Mouse (Mus musculus): ENCODE measurements around the gene Mbtd1. TPM values are rescaled to one million over a fixed set of nuclear protein-coding genes. Genes with fewer than 3 reads are reported as not detected.

Mbtd1 gene
- total and polyA plus RNA-seq, 3 experiments: 19.9 to 46.5 (median 21.5) TPM

DNA sequence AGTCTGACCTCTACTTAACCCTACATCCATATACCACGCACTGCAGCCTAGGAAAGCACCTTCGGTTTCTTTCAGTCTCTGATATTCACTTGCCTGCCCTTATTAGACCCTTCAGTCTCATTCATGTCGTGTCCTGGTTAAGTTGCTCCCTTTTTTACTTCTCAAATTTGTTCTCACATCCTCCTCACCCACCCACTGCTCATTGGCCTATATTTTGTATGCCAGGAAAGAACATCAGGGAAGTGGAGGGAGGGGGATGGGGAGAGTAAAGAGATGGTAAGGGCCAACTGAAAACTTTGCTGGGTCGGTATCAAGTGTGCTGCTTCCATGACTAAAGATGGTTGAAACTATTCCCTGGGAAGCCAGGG is 1.4 kb downstream of the Mbtd1 start:
- in situ Hi-C loops (cut with MboI; ENCODE audit: low pct_ligation_motif_present, low pct_unique_long_range_greater_than_20kb, low sequenced_read_pairs): no loop called here
- DNase-seq (ENCODE audit: extremely low read depth): peak; percentile 76

GRCm38 (mm10) chr11:93897732-93898131 is 12.1 kb downstream of the Mbtd1 start:
- TF ChIP-seq SMC3 (IDR thresholded peaks at IDR 0.05; ENCODE audit: low read depth, low read length) (no peak), EP300 (IDR thresholded peaks at IDR 0.05; ENCODE audit: low read length) (no peak), MYC (IDR thresholded peaks at IDR 0.05; ENCODE audit: low read depth, low read length) (0 out of 2 replicates have a peak, but pooled peaks have one; percentile 22), POLR2AphosphoS2 (IDR thresholded peaks at IDR 0.05; ENCODE audit: low read depth, low read length) (no peak), IRF4 (IDR thresholded peaks at IDR 0.05; ENCODE audit: low read depth, low read length) (peak; percentile 39; the same call in 1 of the 2 replicates), KAT2A (IDR thresholded peaks at IDR 0.05; ENCODE audit: insufficient replicate concordance, low read length) (no peak), TCF12 (IDR thresholded peaks at IDR 0.05; ENCODE audit: low read depth, low read length) (peak; percentile 55; the same call in 1 of the 2 replicates), RCOR1 (conservative IDR thresholded peaks at IDR 0.05; ENCODE audit: low read depth, low read length) (no peak), GABPA (IDR thresholded peaks at IDR 0.05; ENCODE audit: insufficient replicate concordance, low read depth, low read length) (no peak), UBTF (IDR thresholded peaks at IDR 0.05; ENCODE audit: low read depth, low read length) (no peak), SIN3A (IDR thresholded peaks at IDR 0.05; ENCODE audit: low read length) (no peak), POLR2A (IDR thresholded peaks at IDR 0.05; ENCODE audit: low read depth, low read length) (no peak), NELFE (IDR thresholded peaks at IDR 0.05; ENCODE audit: low read depth, low read length) (no peak), BHLHE40 (IDR thresholded peaks at IDR 0.05; ENCODE audit: low read depth, low read length) (peak; percentile 83)
- DNase-seq (ENCODE audit: extremely low read depth): peak; percentile 57
- H3K9me3 ChIP-seq (replicated peaks; ENCODE audit: low read length): no peaks in the 10 kb centered on the region
- no peak overlapping the region for H3K4me3 ChIP-seq (replicated peaks in 1 of 3; ENCODE audit: low read depth in 2 of 3, low read length in 2 of 3, poor library complexity in 1 of 3)
- in situ Hi-C loops (cut with MboI; ENCODE audit: low pct_ligation_motif_present, low pct_unique_long_range_greater_than_20kb, low sequenced_read_pairs) (no loop called here), dilution Hi-C loops (cut with MboI; ENCODE audit: extremely low pct_ligation_motif_present, extremely low pct_unique_long_range_greater_than_20kb, low sequenced_read_pairs) (no loop called here)
- H3K4me1 ChIP-seq (ENCODE audit: control insufficient read depth in 1 of 2, insufficient read depth in 2 of 2): peaks cover 13 to 91% of the 10 kb centered on the region in 2 experiments
- H3K4me2 ChIP-seq (ENCODE audit: insufficient read depth, low read depth, poor library complexity, severe bottlenecking): 0 out of 2 replicates have a peak overlapping the region, but pooled peaks have one; percentile 4
- H3K9ac ChIP-seq (ENCODE audit: insufficient read depth, low read depth): no peak overlapping the region
- H3K36me3 ChIP-seq (replicated peaks in 1 of 2; ENCODE audit: control insufficient read depth in 1 of 2, insufficient read depth in 1 of 2, low read length in 1 of 2): peaks cover 11 to 60% of the 10 kb centered on the region in 2 experiments
- no peak overlapping the region for H3K27ac ChIP-seq (ENCODE audit: insufficient read depth, low read depth)
- H3K79me2 ChIP-seq (replicated peaks; ENCODE audit: control insufficient read depth, extremely low read depth, insufficient read depth, poor library complexity, severe bottlenecking): peaks cover 30% of the 10 kb centered on the region
- no peaks in the 10 kb centered on the region for H3K27me3 ChIP-seq (replicated peaks)

More for the DNA sequence above, 1.4 kb downstream of the Mbtd1 start:
- Histone ChIP-seq H3K4me2 (ENCODE audit: insufficient read depth, low read depth, poor library complexity, severe bottlenecking) (peak overlapping the region; percentile 93), H3K27me3 (replicated peaks) (no peaks in the 10 kb centered on the region), H3K9me3 (replicated peaks; ENCODE audit: low read length) (no peaks in the 10 kb centered on the region), H3K4me1 (ENCODE audit: control insufficient read depth in 1 of 2, insufficient read depth in 2 of 2) (peaks cover 8 to 59% of the 10 kb centered on the region in 2 experiments), H3K36me3 (replicated peaks in 1 of 2; ENCODE audit: control insufficient read depth in 1 of 2, insufficient read depth in 1 of 2, low read length in 1 of 2) (peaks cover 9 to 50% of the 10 kb centered on the region in 2 experiments), H3K9ac (ENCODE audit: insufficient read depth, low read depth) (peak overlapping the region; percentile 89), H3K27ac (ENCODE audit: insufficient read depth, low read depth) (peak overlapping the region; percentile 64), H3K79me2 (replicated peaks; ENCODE audit: control insufficient read depth, extremely low read depth, insufficient read depth, poor library complexity, severe bottlenecking) (peaks cover 67% of the 10 kb centered on the region), H3K4me3 (replicated peaks in 1 of 3; ENCODE audit: low read depth in 2 of 3, low read length in 2 of 3, poor library complexity in 1 of 3) (peak overlapping the region; percentile 84 to 95 (median 89))
- dilution Hi-C loops (cut with MboI; ENCODE audit: extremely low pct_ligation_motif_present, extremely low pct_unique_long_range_greater_than_20kb, low sequenced_read_pairs): no loop called here
- 0 out of 2 replicates have a peak, but pooled peaks have one; percentile 4 for TF ChIP-seq MYC (IDR thresholded peaks at IDR 0.05; ENCODE audit: low read depth, low read length)
- TF ChIP-seq ETS1 (conservative IDR thresholded peaks at IDR 0.05; ENCODE audit: low read depth, low read length): peak; percentile 61
- peak; percentile 64 for TF ChIP-seq ELF1 (IDR thresholded peaks at IDR 0.05; ENCODE audit: low read depth, low read length)
- peak; percentile 18; the same call in 1 of the 2 replicates for TF ChIP-seq SIN3A (IDR thresholded peaks at IDR 0.05; ENCODE audit: low read length)
- no peak; the same call in 1 of the 2 replicates for TF ChIP-seq ZMIZ1 (IDR thresholded peaks at IDR 0.05; ENCODE audit: low read depth, low read length)
- TF ChIP-seq JUND (conservative IDR thresholded peaks at IDR 0.05; ENCODE audit: low read depth, low read length): 0 out of 2 replicates have a peak, but pooled peaks have one; percentile 15
- 0 out of 2 replicates have a peak, but pooled peaks have one; percentile 28 for TF ChIP-seq NELFE (IDR thresholded peaks at IDR 0.05; ENCODE audit: low read depth, low read length)
- TF ChIP-seq TBP (conservative IDR thresholded peaks at IDR 0.05; ENCODE audit: low read depth, low read length): no peak
- TF ChIP-seq TCF12 (IDR thresholded peaks at IDR 0.05; ENCODE audit: low read depth, low read length): peak; percentile 43; the same call in 1 of the 2 replicates
- TF ChIP-seq IRF4 (IDR thresholded peaks at IDR 0.05; ENCODE audit: low read depth, low read length): peak; percentile 73
- TF ChIP-seq MEF2A (IDR thresholded peaks at IDR 0.05; ENCODE audit: borderline replicate concordance, low read depth, low read length): peak; percentile 73
- no peak; the same call in 1 of the 2 replicates for TF ChIP-seq CHD1 (IDR thresholded peaks at IDR 0.05; ENCODE audit: low read depth, low read length)
- peak; percentile 35; the same call in 1 of the 2 replicates for TF ChIP-seq RCOR1 (conservative IDR thresholded peaks at IDR 0.05; ENCODE audit: low read depth, low read length)
- TF ChIP-seq SMC3 (IDR thresholded peaks at IDR 0.05; ENCODE audit: low read depth, low read length): no peak
- TF ChIP-seq ZNF384 (IDR thresholded peaks at IDR 0.05; ENCODE audit: low read depth, low read length): peak; percentile 31; the same call in 1 of the 2 replicates
- TF ChIP-seq GABPA (IDR thresholded peaks at IDR 0.05; ENCODE audit: insufficient replicate concordance, low read depth, low read length): no peak
- 0 out of 2 replicates have a peak, but pooled peaks have one; percentile 16 for TF ChIP-seq HCFC1 (IDR thresholded peaks at IDR 0.05; ENCODE audit: low read depth, low read length)
- TF ChIP-seq NRF1 (IDR thresholded peaks at IDR 0.05; ENCODE audit: low read depth, low read length): peak; percentile 14; the same call in 1 of the 2 replicates
- TF ChIP-seq CHD2 (IDR thresholded peaks at IDR 0.05; ENCODE audit: low read length): peak; percentile 80
- TF ChIP-seq EP300 (IDR thresholded peaks at IDR 0.05; ENCODE audit: low read length): 0 out of 2 replicates have a peak, but pooled peaks have one; percentile 53
- TF ChIP-seq USF1 (IDR thresholded peaks at IDR 0.05; ENCODE audit: low read depth, low read length): no peak
- 0 out of 2 replicates have a peak, but pooled peaks have one; percentile 31 for TF ChIP-seq KAT2A (IDR thresholded peaks at IDR 0.05; ENCODE audit: insufficient replicate concordance, low read length)
- peak; percentile 6; the same call in 1 of the 2 replicates for TF ChIP-seq POLR2A (IDR thresholded peaks at IDR 0.05; ENCODE audit: low read depth, low read length)
- no peak for TF ChIP-seq USF2 (conservative IDR thresholded peaks at IDR 0.05; ENCODE audit: low read depth, low read length)
